Mouse (Mus musculus) forebrain, embryonic 12.5 days (tissue): ENCODE measurements around the gene Cadm2. TPM values are rescaled to one million over a fixed set of nuclear protein-coding genes. Genes with fewer than 3 reads are reported as not detected.
A peak's percentile ranks its signal among the peaks of the same experiment; 100 is the strongest.

Experiments used
- ATAC-seq: fragments of 200-750 bp; cut with Nextera tagmentation; 2 replicates; pipeline ENCODE4 v1.8.0; 2017; ENCODE audit warnings: moderate TSS enrichment; ENCODE audit not compliant: low FRiP score
- H3K27ac ChIP-seq: fragments of 300-500 bp; sonication (generic); 2 replicates; pipeline ENCODE4 v1.5.1; 2016; ENCODE audit warnings: mild to moderate bottlenecking
- H3K27me3 ChIP-seq: fragments of 300-500 bp; sonication (generic); 2 replicates; pipeline ENCODE4 v1.6.1; 2016; ENCODE audit warnings: mild to moderate bottlenecking
- H3K36me3 ChIP-seq: fragments of 300-500 bp; sonication (generic); replicated peaks from 2 replicates; pipeline ENCODE4 v1.6.1; 2016; ENCODE audit warnings: mild to moderate bottlenecking
- H3K4me1 ChIP-seq: fragments of 300-500 bp; sonication (generic); 2 replicates; pipeline ENCODE4 v1.6.1; 2016
- H3K4me2 ChIP-seq: fragments of 300-500 bp; sonication (generic); 2 replicates; pipeline ENCODE4 v1.6.1; 2016; ENCODE audit warnings: mild to moderate bottlenecking, moderate library complexity
- H3K4me3 ChIP-seq: fragments of 300-500 bp; sonication (generic); replicated peaks from 2 replicates; pipeline ENCODE4 v1.5.1; 2016; ENCODE audit warnings: mild to moderate bottlenecking
- H3K9ac ChIP-seq: fragments of 300-500 bp; sonication (generic); 2 replicates; pipeline ENCODE4 v1.6.1; 2016; ENCODE audit warnings: mild to moderate bottlenecking
- H3K9me3 ChIP-seq: fragments of 300-500 bp; sonication (generic); 2 replicates; pipeline ENCODE4 v1.6.1; 2016
- WGBS: fragments of 180-500 bp; shearing (Covaris S2); methylation state at CpG from one replicate; pipeline ENCODE4 v1.1.7; 2016; 5-methylcytosine and 5-hydroxymethylcytosine counted together
- polyA plus RNA-seq: library from polyadenylated mRNA; unstranded; fragments of >200 nt; fragmentation: Nextera tagmentation; extraction: Ambion mirVana; gene quantifications from 2 replicates; pipeline ENCODE4 v1.2.1, GENCODE M21; 2016

The Cadm2 gene
- polyA plus RNA-seq, 1 experiment from 2014 or later, result 11.0 TPM

DNA sequence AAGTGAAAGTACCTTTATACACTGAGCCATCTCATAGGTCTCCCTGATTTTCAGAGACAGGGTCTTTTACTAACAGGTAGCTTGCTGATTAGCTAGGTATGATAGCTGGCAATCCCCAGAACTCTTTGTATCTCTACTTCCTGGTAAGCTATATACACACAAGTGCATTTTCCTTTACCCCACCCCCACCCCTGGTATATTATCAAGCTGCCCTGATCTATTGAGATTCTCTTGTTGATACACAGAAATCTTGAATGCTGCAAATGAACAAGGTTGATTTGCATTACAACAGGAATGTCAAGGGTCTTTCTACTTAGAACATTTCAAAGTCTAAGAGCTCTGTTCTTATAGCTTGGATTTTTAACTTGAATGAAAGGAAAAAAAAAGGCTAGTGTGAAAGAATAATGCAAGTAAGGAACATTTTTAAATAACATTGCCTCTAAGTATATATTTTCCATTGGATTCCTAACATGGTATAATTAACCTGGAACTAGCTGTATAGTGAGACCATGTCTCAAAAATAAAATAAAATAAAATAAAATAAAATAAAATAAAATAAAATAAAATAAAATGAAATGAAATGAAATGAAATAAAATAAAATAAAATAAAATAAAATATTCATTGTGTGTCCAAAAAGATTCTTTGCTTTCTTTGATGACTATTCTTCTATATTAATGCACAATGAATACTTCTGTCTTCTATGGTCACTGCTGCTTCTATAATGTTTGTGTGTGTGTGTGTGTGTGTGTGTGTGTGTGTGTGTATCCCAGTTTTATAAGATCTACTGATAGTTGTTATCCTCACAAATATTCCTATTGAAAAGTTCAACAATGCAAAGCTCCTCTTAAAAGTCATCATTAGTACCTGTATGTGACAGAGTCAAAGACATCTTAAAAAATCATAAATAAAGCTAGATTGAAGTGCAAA, 858.9 kb downstream of the Cadm2 start:
- no peaks in the 10 kb centered on the region for H3K9me3 ChIP-seq
- H3K4me3 ChIP-seq, result no peak overlapping the region
- H3K4me2 ChIP-seq, result no peak overlapping the region
- peak; percentile 64; the same call in 1 of the 2 replicates for ATAC-seq
- H3K27me3 ChIP-seq, result no peaks in the 10 kb centered on the region
- H3K9ac ChIP-seq, result no peak overlapping the region
- H3K27ac ChIP-seq, result no peak overlapping the region
- no peaks in the 10 kb centered on the region for H3K36me3 ChIP-seq
- H3K4me1 ChIP-seq, result 0 out of 2 replicates have a peak, but pooled peaks cover 3% of the 10 kb centered on the region

DNA sequence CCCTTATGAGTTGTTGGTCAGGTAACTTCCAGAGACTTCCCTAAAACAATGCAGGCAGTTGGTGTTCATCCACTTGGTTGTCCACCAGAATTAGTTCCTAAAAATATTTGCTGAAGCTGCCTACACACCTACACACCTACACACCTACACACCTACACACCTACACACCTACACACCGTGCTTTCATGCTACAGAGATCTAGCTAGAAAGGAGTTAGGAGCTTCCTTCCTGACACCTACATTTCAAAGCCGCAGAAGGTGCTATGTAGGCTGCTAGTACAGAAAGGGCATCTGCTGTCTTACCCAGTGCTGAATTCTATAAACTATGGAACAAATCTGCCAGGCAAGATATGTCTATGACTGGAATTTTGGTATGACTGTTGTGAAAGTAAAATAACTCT, 872.2 kb downstream of the Cadm2 start:
- Histone ChIP-seq H3K27me3 (no peaks in the 10 kb centered on the region), H3K4me1 (no peaks in the 10 kb centered on the region), H3K9ac (no peak overlapping the region), H3K4me3 (no peak overlapping the region), H3K27ac (no peak overlapping the region), H3K36me3 (no peaks in the 10 kb centered on the region), H3K9me3 (no peaks in the 10 kb centered on the region), H3K4me2 (no peak overlapping the region)
- WGBS, result 95% methylated on average over 2 of the region's 2 CpGs
- no peak for ATAC-seq

DNA sequence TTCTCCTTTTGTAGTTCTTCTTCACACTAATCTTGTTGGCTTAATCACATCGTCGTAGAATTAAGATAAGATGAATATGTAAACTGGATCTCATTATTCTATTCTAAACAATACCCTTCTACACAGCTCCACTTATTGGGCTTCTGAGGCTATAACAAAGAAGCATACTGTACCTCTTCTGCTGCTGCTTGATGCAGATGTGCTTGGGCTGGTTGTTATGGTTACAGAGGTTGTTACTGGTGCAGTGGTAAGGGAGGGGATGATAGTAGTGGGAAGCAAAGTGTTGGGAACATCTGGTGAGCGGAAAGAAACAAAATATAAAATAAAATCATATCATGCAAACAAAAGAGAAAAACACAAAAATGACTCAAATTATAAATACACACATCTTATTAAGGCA, 889.5 kb downstream of the Cadm2 start:
- Histone ChIP-seq H3K36me3 (no peaks in the 10 kb centered on the region), H3K4me1 (no peaks in the 10 kb centered on the region; the same call in 1 of the 2 replicates), H3K27me3 (no peaks in the 10 kb centered on the region), H3K4me3 (no peak overlapping the region), H3K9me3 (no peaks in the 10 kb centered on the region), H3K9ac (no peak overlapping the region), H3K27ac (no peak overlapping the region), H3K4me2 (no peak overlapping the region)
- peak; percentile 82; the same call in 1 of the 2 replicates for ATAC-seq
- 45% methylated on average over 3 of the region's 3 CpGs for whole genome bisulfite sequencing

DNA sequence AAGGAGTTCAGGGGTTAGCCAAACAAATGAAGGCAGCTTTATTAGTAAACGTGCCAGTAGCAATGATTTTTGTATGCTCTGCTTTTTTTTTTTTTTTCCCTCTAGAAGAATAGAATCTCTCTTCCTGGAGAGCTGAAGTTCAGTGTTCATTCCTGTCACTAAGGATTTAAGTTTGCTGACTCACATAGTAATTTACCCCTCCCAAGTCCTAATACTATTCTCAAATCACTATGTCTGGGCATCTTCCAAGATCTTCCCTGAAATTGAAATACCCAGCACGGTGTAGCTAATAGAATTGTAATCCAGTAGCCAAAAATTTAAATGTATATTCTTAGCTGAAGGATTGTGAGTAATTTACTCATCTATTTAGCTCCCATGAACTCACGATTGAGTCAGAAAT, 914.2 kb downstream of the Cadm2 start:
- Histone ChIP-seq H3K9ac (no peak overlapping the region), H3K4me1 (no peaks in the 10 kb centered on the region), H3K36me3 (no peaks in the 10 kb centered on the region), H3K4me2 (no peak overlapping the region), H3K27ac (no peak overlapping the region), H3K9me3 (no peaks in the 10 kb centered on the region), H3K4me3 (no peak overlapping the region), H3K27me3 (no peaks in the 10 kb centered on the region)
- WGBS, result 59% methylated on average over 3 of the region's 3 CpGs
- ATAC-seq, result no peak

DNA sequence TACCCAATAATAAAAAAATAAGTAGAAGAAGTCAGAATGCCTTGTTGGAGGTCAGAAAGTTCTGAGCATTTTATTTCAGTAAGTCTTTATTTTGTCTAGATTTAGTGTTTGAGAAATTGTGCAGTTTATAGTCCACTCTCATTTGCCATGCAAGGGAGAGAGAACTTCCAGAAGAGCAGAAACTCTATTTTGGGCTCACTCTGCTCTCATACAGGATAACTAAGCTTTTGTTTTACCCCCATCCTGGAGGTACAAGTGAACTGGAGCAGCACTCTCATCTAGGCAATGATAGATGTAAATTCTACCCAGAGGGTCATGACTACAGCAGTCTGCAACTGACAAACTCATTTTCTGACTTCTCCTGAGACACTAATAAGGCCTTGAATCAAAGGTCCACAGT, 925.9 kb downstream of the Cadm2 start:
- Histone ChIP-seq H3K36me3 (no peaks in the 10 kb centered on the region), H3K27me3 (no peaks in the 10 kb centered on the region), H3K9ac (no peak overlapping the region), H3K4me3 (no peak overlapping the region), H3K27ac (no peak overlapping the region), H3K4me1 (no peaks in the 10 kb centered on the region), H3K4me2 (no peak overlapping the region), H3K9me3 (no peaks in the 10 kb centered on the region)
- no peak for ATAC-seq

DNA sequence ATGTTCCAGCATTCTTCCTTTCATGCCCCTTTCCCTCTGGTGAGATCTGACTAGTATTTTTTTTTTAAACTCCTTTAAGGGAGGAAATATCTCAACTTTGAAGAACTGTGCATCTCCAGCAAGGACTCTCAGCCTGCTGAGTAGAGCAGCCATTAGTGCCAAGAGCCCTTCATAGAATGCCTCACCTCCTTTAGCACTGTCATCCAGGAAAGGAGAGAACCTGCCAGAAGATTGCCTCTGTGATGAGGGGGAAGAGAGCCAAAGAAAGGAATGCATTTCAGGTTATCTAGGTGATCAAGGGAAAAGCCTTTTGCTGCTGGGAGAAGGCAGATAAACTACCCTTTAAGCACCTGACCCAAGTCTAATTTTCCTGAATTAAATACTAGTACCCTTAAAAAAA, 943.5 kb downstream of the Cadm2 start:
- no peaks in the 10 kb centered on the region for H3K27me3 ChIP-seq
- no peaks in the 10 kb centered on the region for H3K4me1 ChIP-seq
- H3K36me3 ChIP-seq, result no peaks in the 10 kb centered on the region
- H3K27ac ChIP-seq, result no peak overlapping the region
- H3K9ac ChIP-seq, result no peak overlapping the region
- ATAC-seq, result no peak
- no peaks in the 10 kb centered on the region for H3K9me3 ChIP-seq
- no peak overlapping the region for H3K4me2 ChIP-seq
- no peak overlapping the region for H3K4me3 ChIP-seq

DNA sequence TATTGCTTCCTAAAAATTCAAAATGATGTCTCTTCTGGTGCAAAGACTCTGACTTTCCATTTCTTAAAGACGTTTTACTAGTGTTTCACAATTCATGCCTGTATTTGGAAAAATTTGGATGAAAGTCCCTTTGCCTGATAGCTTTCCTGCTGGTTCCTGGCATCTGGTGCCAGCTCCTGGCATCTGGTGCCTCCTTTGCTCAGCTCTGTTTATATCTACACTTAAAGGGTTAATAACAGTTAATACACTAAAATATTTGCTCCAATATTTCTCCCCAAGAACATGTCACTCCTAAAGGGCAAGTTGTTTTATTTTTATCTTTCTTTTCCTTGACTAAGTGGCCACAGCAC, 969.7 kb downstream of the Cadm2 start:
- no peaks in the 10 kb centered on the region for H3K4me1 ChIP-seq
- WGBS, result 86% methylated on average over 1 of the region's 1 CpGs
- no peak overlapping the region for H3K27ac ChIP-seq
- ATAC-seq, result no peak
- no peak overlapping the region for H3K4me3 ChIP-seq
- no peak overlapping the region for H3K9ac ChIP-seq
- no peaks in the 10 kb centered on the region for H3K36me3 ChIP-seq
- H3K4me2 ChIP-seq, result no peak overlapping the region
- H3K27me3 ChIP-seq, result no peaks in the 10 kb centered on the region
- H3K9me3 ChIP-seq, result no peaks in the 10 kb centered on the region

DNA sequence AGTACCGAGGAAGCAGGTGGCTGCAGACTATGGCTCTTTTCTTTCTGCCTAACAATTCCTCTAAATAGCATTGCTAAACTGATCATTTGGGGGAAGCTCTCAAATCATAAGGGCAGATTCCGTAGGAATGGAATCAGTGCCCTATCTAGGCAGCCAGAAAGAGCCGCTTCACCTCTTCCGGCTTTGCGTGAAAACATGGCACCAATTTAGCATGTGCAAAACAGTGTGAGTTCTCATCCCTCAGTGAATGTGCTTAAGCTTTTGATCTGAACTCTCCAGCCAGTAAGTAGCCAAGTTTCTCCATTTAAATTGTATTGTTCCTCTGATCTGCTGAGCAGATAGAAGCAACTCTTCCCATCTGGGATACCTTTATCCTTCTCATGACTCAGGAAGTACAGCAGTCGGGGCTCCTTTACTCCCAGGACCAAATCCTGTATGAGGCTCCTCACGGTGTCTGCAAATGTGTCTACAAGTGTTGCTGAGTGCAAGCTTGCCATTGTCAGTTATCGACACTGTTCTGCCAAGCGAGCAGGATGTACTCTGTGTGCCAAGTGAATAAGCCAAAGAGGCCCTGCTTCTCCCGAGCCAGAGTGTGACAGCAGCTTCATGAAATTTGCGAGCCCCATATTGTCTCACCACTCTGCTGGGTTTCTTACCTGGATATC, 970.2 kb downstream of the Cadm2 start:
- WGBS, result 92% methylated on average over 11 of the region's 11 CpGs
- H3K9me3 ChIP-seq, result no peaks in the 10 kb centered on the region

DNA sequence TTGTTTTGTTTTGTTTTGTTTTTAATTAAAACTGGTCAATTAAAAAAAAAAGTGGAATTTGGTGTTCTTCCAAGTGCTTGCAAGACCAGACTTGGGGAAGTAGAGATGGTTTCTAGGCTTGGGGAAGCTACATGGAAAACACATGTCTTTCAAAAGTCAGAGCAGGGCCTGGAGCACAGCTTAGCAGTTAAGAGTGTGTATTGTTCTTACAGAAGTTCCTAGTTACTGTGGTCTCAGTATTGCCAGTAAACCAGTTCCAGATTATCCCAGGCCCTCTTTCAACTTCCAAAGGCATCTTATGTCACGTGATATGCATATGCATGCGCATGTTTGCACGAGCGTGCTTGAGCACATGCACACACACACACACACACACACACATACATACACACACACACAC, 972.9 kb downstream of the Cadm2 start:
- Histone ChIP-seq H3K36me3 (no peaks in the 10 kb centered on the region), H3K9me3 (no peaks in the 10 kb centered on the region), H3K9ac (no peak overlapping the region), H3K27ac (no peak overlapping the region), H3K4me1 (no peaks in the 10 kb centered on the region), H3K4me2 (no peak overlapping the region), H3K4me3 (no peak overlapping the region), H3K27me3 (no peaks in the 10 kb centered on the region)
- ATAC-seq, result no peak
- WGBS, result 90% methylated on average over 4 of the region's 4 CpGs

More for the DNA sequence above, 970.2 kb downstream of the Cadm2 start:
- no peak for ATAC-seq
- Histone ChIP-seq H3K36me3 (no peaks in the 10 kb centered on the region), H3K27me3 (no peaks in the 10 kb centered on the region), H3K4me2 (no peak overlapping the region), H3K4me1 (no peaks in the 10 kb centered on the region), H3K27ac (no peak overlapping the region), H3K4me3 (no peak overlapping the region), H3K9ac (no peak overlapping the region)

DNA sequence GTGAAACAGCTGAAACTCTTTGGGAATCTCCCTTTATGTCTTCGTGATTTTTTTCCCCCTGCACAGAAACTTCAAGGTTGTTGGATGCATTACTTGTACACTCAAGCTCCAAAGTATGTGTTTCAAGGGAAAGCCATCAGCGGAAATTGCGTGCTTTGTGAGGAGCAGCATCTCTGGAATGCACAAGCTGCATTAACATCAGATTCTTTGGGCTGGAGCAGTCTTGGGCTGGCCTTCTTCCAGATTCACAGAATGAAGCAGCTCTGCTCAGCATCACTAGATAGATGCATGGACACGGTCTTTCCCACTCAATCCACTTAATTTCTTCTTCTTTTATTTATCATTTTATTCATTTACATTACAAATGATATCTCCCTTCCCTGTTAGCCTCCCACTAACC, 977.1 kb downstream of the Cadm2 start:
- no peaks in the 10 kb centered on the region for H3K9me3 ChIP-seq
- no peak for ATAC-seq
- 73% methylated on average over 4 of the region's 4 CpGs for WGBS
- no peaks in the 10 kb centered on the region for H3K36me3 ChIP-seq
- no peak overlapping the region for H3K9ac ChIP-seq
- H3K4me1 ChIP-seq, result no peaks in the 10 kb centered on the region
- no peak overlapping the region for H3K4me3 ChIP-seq
- no peaks in the 10 kb centered on the region for H3K27me3 ChIP-seq
- no peak overlapping the region for H3K27ac ChIP-seq
- no peak overlapping the region for H3K4me2 ChIP-seq

DNA sequence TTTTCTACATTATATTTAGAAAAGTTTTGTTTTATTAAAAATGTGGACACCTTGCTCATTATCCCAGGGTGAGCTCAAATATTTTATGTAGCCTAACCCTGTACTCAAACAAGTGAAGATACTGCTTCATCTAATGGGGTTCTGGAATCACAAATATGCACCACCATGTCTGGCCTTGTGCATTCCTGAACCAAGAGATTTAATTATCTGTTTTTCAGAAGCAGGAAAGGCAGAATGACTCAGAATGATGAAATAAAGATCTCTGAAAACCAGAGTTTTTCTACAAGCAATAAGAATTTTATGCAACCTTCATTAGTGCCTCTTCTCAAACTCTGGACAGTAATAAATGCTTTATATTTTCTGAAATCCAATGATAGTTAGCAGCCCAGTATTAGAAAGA, 993.2 kb downstream of the Cadm2 start:
- Histone ChIP-seq H3K4me2 (no peak overlapping the region), H3K27ac (no peak overlapping the region), H3K4me3 (no peak overlapping the region), H3K36me3 (no peaks in the 10 kb centered on the region), H3K27me3 (no peaks in the 10 kb centered on the region), H3K4me1 (no peaks in the 10 kb centered on the region), H3K9me3 (no peaks in the 10 kb centered on the region), H3K9ac (no peak overlapping the region)
- no peak for ATAC-seq

DNA sequence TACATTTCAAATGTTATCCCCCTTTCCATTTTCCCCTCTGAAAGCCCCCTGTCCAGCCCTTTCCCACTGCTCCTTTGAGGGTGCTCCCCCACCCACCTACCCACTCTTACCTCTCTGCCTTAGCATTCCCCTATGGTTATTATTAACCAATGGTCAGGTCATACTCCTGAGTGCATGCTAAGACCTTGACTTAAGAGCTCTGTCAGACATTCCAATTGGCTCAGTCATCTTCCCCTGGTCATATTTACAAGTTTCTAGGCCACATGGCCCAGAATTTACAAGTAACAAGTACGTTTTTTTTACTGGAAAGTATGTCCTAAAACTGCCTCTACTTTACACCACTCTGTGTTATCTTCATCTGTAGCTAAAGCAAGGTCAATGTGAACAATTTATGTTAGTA, 998.3 kb downstream of the Cadm2 start:
- no peaks in the 10 kb centered on the region for H3K27me3 ChIP-seq
- no peaks in the 10 kb centered on the region for H3K9me3 ChIP-seq
- H3K9ac ChIP-seq, result no peak overlapping the region
- WGBS, result 50% methylated on average over 1 of the region's 1 CpGs
- no peaks in the 10 kb centered on the region for H3K36me3 ChIP-seq
- no peak for ATAC-seq
- H3K4me1 ChIP-seq, result no peaks in the 10 kb centered on the region
- H3K27ac ChIP-seq, result no peak overlapping the region
- H3K4me2 ChIP-seq, result no peak overlapping the region
- H3K4me3 ChIP-seq, result no peak overlapping the region

DNA sequence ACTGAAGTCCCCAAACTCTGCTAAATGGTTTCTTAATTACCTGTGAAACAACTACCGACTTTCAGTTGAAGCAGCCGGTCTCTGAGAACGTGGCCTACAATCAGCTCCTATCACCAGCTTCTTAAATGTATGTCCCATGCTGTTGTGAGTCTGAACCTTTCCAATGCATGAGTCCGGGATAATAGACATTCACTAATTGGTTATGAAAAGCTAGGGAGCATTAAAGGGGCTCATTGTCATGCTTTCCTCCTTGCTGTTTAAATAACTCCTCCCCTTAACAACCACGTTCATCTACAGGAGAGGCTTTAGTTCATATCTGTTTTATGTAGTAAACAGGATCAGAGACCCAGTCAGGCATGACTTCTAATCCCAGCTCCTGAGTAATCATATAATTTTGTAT, 1008.1 kb downstream of the Cadm2 start:
- no peak overlapping the region for H3K9ac ChIP-seq
- no peak overlapping the region for H3K4me2 ChIP-seq
- H3K4me3 ChIP-seq, result no peak overlapping the region
- no peaks in the 10 kb centered on the region for H3K36me3 ChIP-seq
- no peak overlapping the region for H3K27ac ChIP-seq
- no peaks in the 10 kb centered on the region for H3K27me3 ChIP-seq
- no peaks in the 10 kb centered on the region for H3K9me3 ChIP-seq
- peaks cover 3% of the 10 kb centered on the region; the same call in 1 of the 2 replicates for H3K4me1 ChIP-seq
- peak; percentile 58; the same call in 1 of the 2 replicates for ATAC-seq
- 16% methylated on average over 5 of the region's 5 CpGs for WGBS
